Mouse (Mus musculus) liver, postnatal 0 days (tissue): ENCODE data around the gene Eme2. TPM values are rescaled to one million over a fixed set of nuclear protein-coding genes. Genes with fewer than 3 reads are reported as not detected.

ENCODE experiments used
- ATAC-seq: fragments of 200-750 bp; cut with Nextera tagmentation; 2 replicates; pipeline ENCODE4 v1.8.0; 2017; ENCODE audit warnings: mild to moderate bottlenecking, moderate library complexity
- DNase-seq: peaks from one replicate; pipeline ENCODE4 v3.0.0-alpha.2; 2016
- H3K27ac ChIP-seq: fragments of 300-500 bp; sonication (generic); 2 replicates; pipeline ENCODE4 v1.5.1; 2014; ENCODE audit warnings: antibody characterized with exemption, moderate library complexity, mild to moderate bottlenecking, low read depth
- H3K27me3 ChIP-seq: fragments of 300-500 bp; sonication (generic); 2 replicates; pipeline ENCODE4 v1.6.1; 2014; ENCODE audit warnings: low read length, control low read depth, mixed read lengths; ENCODE audit not compliant: insufficient read depth
- H3K36me3 ChIP-seq: fragments of 300-500 bp; sonication (generic); replicated peaks from 2 replicates; pipeline ENCODE4 v1.6.1; 2014; ENCODE audit warnings: mild to moderate bottlenecking, control low read depth, low read length, moderate library complexity, mixed read lengths; ENCODE audit not compliant: insufficient read depth
- H3K4me1 ChIP-seq: fragments of 300-500 bp; sonication (generic); 2 replicates; pipeline ENCODE4 v1.6.1; 2014; ENCODE audit warnings: antibody characterized with exemption, mild to moderate bottlenecking, control low read depth; ENCODE audit not compliant: insufficient read depth
- H3K4me2 ChIP-seq: fragments of 300-500 bp; sonication (generic); 2 replicates; pipeline ENCODE4 v1.6.1; 2014; ENCODE audit warnings: low read depth, mild to moderate bottlenecking, low read length, moderate library complexity, mixed read lengths
- H3K4me3 ChIP-seq: fragments of 300-500 bp; sonication (generic); 2 replicates; pipeline ENCODE4 v1.5.1; 2014; ENCODE audit warnings: low read depth, low read length
- H3K9ac ChIP-seq: fragments of 300-500 bp; sonication (generic); replicated peaks from 2 replicates; pipeline ENCODE4 v1.6.1; 2014; ENCODE audit warnings: mild to moderate bottlenecking, moderate library complexity
- H3K9me3 ChIP-seq: fragments of 300-500 bp; sonication (generic); 2 replicates; pipeline ENCODE4 v1.6.1; 2016; ENCODE audit warnings: mild to moderate bottlenecking, control low read depth, low read length, mixed read lengths
- CTCF ChIP-seq: sonication (generic); IDR thresholded peaks from 2 replicates; pipeline ENCODE4 v1.5.1; 2016; ENCODE audit warnings: antibody characterized with exemption, low read depth
- EP300 ChIP-seq: IDR thresholded peaks from 2 replicates; pipeline ENCODE4 v1.6.1; 2016; ENCODE audit warnings: antibody characterized with exemption, low read depth, mild to moderate bottlenecking
- WGBS: fragments of 180-500 bp; shearing (Covaris S2); extraction: QIAGEN DNeasy Blood & Tissue Kit; methylation state at CpG from one replicate; pipeline ENCODE4 v1.1.7; 2014; ENCODE audit not compliant: insufficient replicate concordance; 5-methylcytosine and 5-hydroxymethylcytosine counted together
- polyA plus RNA-seq: library from polyadenylated mRNA; unstranded; fragments of >200 nt; fragmentation: Nextera tagmentation; extraction: Ambion mirVana; gene quantifications from 2 replicates; pipeline ENCODE4 v1.2.1, GENCODE M21; 2015

Eme2 gene
- polyA plus RNA-seq, 1 experiment from 2014 or later, result 11.3 TPM

GRCm38 (mm10) chr17:24907591-24907990 lies 12.7 kb upstream of the Eme2 start:
- Histone ChIP-seq H3K27me3 (no peaks in the 10 kb centered on the region), H3K4me1 (peaks cover 6% of the 10 kb centered on the region; the same call in 1 of the 2 replicates), H3K27ac (peak overlapping the region; percentile 18; the same call in 1 of the 2 replicates), H3K9ac (no peak overlapping the region; the same call in 1 of the 2 replicates), H3K36me3 (peaks cover 88% of the 10 kb centered on the region), H3K4me3 (no peak overlapping the region), H3K4me2 (no peak overlapping the region), H3K9me3 (no peaks in the 10 kb centered on the region)
- DNase-seq (no peak), ATAC-seq (peak; percentile 8; the same call in 1 of the 2 replicates)
- WGBS, result 92% methylated on average over 2 of the region's 2 CpGs
- no peak for TF ChIP-seq EP300

- 93% methylated on average over 9 of the region's 9 CpGs for WGBS
- no peak for TF ChIP-seq CTCF
- TF ChIP-seq EP300, result no peak
- Histone ChIP-seq H3K36me3 (peaks cover 93% of the 10 kb centered on the region), H3K4me2 (no peak overlapping the region), H3K27ac (peak overlapping the region; percentile 89), H3K27me3 (no peaks in the 10 kb centered on the region), H3K9me3 (no peaks in the 10 kb centered on the region), H3K9ac (0 out of 2 replicates have a peak overlapping the region, but pooled peaks have one; percentile 3), H3K4me3 (no peak overlapping the region), H3K4me1 (peaks cover 14% of the 10 kb centered on the region)
- ATAC-seq (no peak), DNase-seq (no peak)
Observed at GRCm38 (mm10) chr17:24903767-24904166, 8.9 kb upstream of the Eme2 start.

GRCm38 (mm10) chr17:24902671-24903474 lies 8.0 kb upstream of the Eme2 start:
- H3K27ac ChIP-seq, result peak overlapping the region; percentile 89
- H3K4me1 ChIP-seq, result peaks cover 14% of the 10 kb centered on the region
- ATAC-seq (peak; percentile 98), DNase-seq (peak; percentile 75)
- no peak overlapping the region for H3K4me3 ChIP-seq
- TF ChIP-seq EP300 (peak; percentile 99), CTCF (peak; percentile 75)
- H3K27me3 ChIP-seq, result no peaks in the 10 kb centered on the region
- H3K9ac ChIP-seq, result no peak overlapping the region; the same call in 1 of the 2 replicates
- H3K4me2 ChIP-seq, result peak overlapping the region; percentile 56
- no peaks in the 10 kb centered on the region for H3K9me3 ChIP-seq
- peaks cover 94% of the 10 kb centered on the region for H3K36me3 ChIP-seq
- WGBS, result 51% methylated on average over 9 of the region's 9 CpGs

GRCm38 (mm10) chr17:24902124-24902523 lies 7.2 kb upstream of the Eme2 start:
- WGBS, result 90% methylated on average over 5 of the region's 5 CpGs
- H3K4me2 ChIP-seq, result peak overlapping the region; percentile 56
- ATAC-seq (no peak), DNase-seq (no peak)
- peaks cover 19% of the 10 kb centered on the region for H3K4me1 ChIP-seq
- H3K9ac ChIP-seq, result 0 out of 2 replicates have a peak overlapping the region, but pooled peaks have one; percentile 5
- no peak overlapping the region for H3K4me3 ChIP-seq
- peaks cover 89% of the 10 kb centered on the region for H3K36me3 ChIP-seq
- H3K27ac ChIP-seq, result peak overlapping the region; percentile 89
- H3K27me3 ChIP-seq, result no peaks in the 10 kb centered on the region
- TF ChIP-seq EP300 (no peak), CTCF (no peak)
- H3K9me3 ChIP-seq, result no peaks in the 10 kb centered on the region

GRCm38 (mm10) chr17:24900014-24900413 lies 5.1 kb upstream of the Eme2 start:
- no peak overlapping the region for H3K4me2 ChIP-seq
- no peak overlapping the region for H3K4me3 ChIP-seq
- no peaks in the 10 kb centered on the region for H3K9me3 ChIP-seq
- ATAC-seq, result no peak
- H3K27ac ChIP-seq, result no peak overlapping the region
- TF ChIP-seq EP300, result no peak
- TF ChIP-seq CTCF, result no peak
- peaks cover 69% of the 10 kb centered on the region for H3K36me3 ChIP-seq
- WGBS, result 94% methylated on average over 6 of the region's 6 CpGs
- no peaks in the 10 kb centered on the region for H3K27me3 ChIP-seq
- H3K9ac ChIP-seq, result no peak overlapping the region
- no peak for DNase-seq
- H3K4me1 ChIP-seq, result peaks cover 28% of the 10 kb centered on the region

GRCm38 (mm10) chr17:24899153-24899552 lies 4.3 kb upstream of the Eme2 start:
- Histone ChIP-seq H3K9me3 (no peaks in the 10 kb centered on the region), H3K27me3 (no peaks in the 10 kb centered on the region), H3K4me3 (no peak overlapping the region), H3K9ac (no peak overlapping the region), H3K27ac (no peak overlapping the region), H3K4me2 (no peak overlapping the region), H3K4me1 (peaks cover 32% of the 10 kb centered on the region), H3K36me3 (peaks cover 61% of the 10 kb centered on the region)
- TF ChIP-seq EP300, result no peak
- no peak for TF ChIP-seq CTCF
- DNase-seq (no peak), ATAC-seq (no peak)
- WGBS, result 79% methylated on average over 5 of the region's 5 CpGs
